Mouse (Mus musculus) spleen, adult 2 months (tissue): ENCODE results near the gene Crls1. TPM values are rescaled to one million over a fixed set of nuclear protein-coding genes. Genes with fewer than 3 reads are reported as not detected.

Experiments used
- DNase-seq, 2 experiments: peaks; one replicate each; pipeline versions ENCODE4 v3.0.0 to v3.0.0-alpha.2; 2012 to 2021; ENCODE audit warnings: low spot score in 2 of 2, low read depth in 1 of 2
- H3K27ac ChIP-seq: fragments of 200-500 bp; 2 replicates; pipeline ENCODE4 v1.5.1; 2012; ENCODE audit warnings: low read length, inconsistent platforms; ENCODE audit not compliant: insufficient read depth
- H3K27me3 ChIP-seq: fragments of 200-500 bp; 2 replicates; pipeline ENCODE4 v1.6.1; 2012; ENCODE audit warnings: mild to moderate bottlenecking, moderate library complexity, low read length, inconsistent platforms; ENCODE audit not compliant: control insufficient read depth, insufficient read depth
- H3K36me3 ChIP-seq: fragments of 200-500 bp; 2 replicates; pipeline ENCODE4 v1.6.1; 2012; ENCODE audit warnings: mild to moderate bottlenecking, low read length, inconsistent platforms; ENCODE audit not compliant: control insufficient read depth, insufficient read depth
- H3K4me1 ChIP-seq: fragments of 200-500 bp; 2 replicates; pipeline ENCODE4 v1.6.1; 2011; ENCODE audit warnings: inconsistent platforms; ENCODE audit not compliant: control insufficient read depth, insufficient read depth, insufficient read length
- H3K4me3 ChIP-seq: fragments of 200-500 bp; 2 replicates; pipeline ENCODE4 v1.5.1; 2011; ENCODE audit warnings: mild to moderate bottlenecking, inconsistent platforms; ENCODE audit not compliant: insufficient read depth, insufficient read length; ENCODE audit errors: extremely low read depth
- CTCF ChIP-seq: fragments of 200-500 bp; IDR thresholded peaks from 2 replicates; pipeline ENCODE4 v1.5.1; 2011; ENCODE audit warnings: mild to moderate bottlenecking, inconsistent platforms; ENCODE audit not compliant: insufficient read depth, insufficient read length, insufficient replicate concordance; ENCODE audit errors: extremely low read depth
- POLR2A ChIP-seq: fragments of 200-500 bp; IDR thresholded peaks from 2 replicates; pipeline ENCODE4 v1.6.1; 2011; ENCODE audit warnings: low read depth, low read length, inconsistent platforms
- WGBS: fragments of 180-500 bp; shearing (Covaris S2); methylation state at CpG from one replicate; pipeline ENCODE4 v1.1.7; 2018; 5-methylcytosine and 5-hydroxymethylcytosine counted together
- polyA plus RNA-seq: library from polyadenylated mRNA; depleted of rRNA; stranded (reverse); fragments of >200 nt; gene quantifications from 2 replicates; pipeline ENCODE4 v1.2.3, GENCODE M21; 2012

Gene Crls1
- polyA plus RNA-seq, 1 experiment = 10.3 TPM

DNA sequence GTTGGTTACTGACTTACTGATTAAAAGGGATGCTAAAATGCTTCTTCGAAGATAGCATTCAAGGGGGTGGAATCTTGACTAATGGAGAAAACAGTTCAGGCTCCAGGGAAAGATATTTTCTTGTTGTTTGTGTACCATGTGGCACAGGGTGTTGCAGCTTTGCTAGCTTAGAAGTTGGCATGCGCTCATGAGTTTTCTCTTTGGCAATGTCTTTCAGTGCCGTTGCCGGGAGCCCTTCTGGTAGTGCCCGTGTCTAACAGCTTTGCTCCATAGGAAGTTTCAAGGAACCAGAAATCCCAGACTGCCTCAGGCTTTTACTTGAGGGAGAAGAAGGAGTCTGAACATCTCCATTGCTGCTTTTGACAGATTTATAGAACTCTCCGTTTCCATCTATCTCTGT lies 2.7 kb downstream of the Crls1 start:
- DNase-seq = no peak
- H3K4me1 ChIP-seq = peaks cover 5% of the 10 kb centered on the region; the same call in 1 of the 2 replicates
- H3K36me3 ChIP-seq = 0 out of 2 replicates have a peak, but pooled peaks cover 1% of the 10 kb centered on the region
- no peaks in the 10 kb centered on the region for H3K27me3 ChIP-seq
- H3K4me3 ChIP-seq = no peak overlapping the region
- no peak overlapping the region for H3K27ac ChIP-seq
- WGBS = 94% methylated on average over 6 of the region's 6 CpGs
- TF ChIP-seq CTCF (no peak), POLR2A (no peak)

DNA sequence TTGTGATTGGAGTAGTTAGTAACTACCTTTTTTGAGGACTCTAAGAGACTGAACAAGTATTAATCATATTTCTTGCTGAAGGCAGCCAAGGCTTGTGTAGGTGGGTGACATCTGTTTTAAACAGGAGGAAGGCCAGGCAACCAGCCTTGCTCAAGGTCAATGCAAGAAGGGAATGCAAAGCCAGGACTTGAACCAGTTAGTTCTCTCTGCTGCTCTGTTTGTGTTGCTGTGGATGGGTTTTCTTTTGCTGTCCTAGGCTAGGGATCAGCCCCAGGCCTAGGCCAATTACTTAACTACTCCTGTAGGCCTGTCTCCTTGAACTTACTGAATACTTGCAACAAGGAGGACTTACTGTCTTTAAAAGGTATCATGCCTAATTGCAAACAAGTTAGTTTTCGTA lies 6.6 kb downstream of the Crls1 start:
- H3K4me1 ChIP-seq = no peaks in the 10 kb centered on the region
- H3K4me3 ChIP-seq = no peak overlapping the region
- no peaks in the 10 kb centered on the region for H3K27me3 ChIP-seq
- DNase-seq = no peak
- TF ChIP-seq CTCF (no peak), POLR2A (no peak)
- 0 out of 2 replicates have a peak, but pooled peaks cover 1% of the 10 kb centered on the region for H3K36me3 ChIP-seq
- WGBS = 95% methylated on average over 1 of the region's 1 CpGs
- H3K27ac ChIP-seq = no peak overlapping the region

DNA sequence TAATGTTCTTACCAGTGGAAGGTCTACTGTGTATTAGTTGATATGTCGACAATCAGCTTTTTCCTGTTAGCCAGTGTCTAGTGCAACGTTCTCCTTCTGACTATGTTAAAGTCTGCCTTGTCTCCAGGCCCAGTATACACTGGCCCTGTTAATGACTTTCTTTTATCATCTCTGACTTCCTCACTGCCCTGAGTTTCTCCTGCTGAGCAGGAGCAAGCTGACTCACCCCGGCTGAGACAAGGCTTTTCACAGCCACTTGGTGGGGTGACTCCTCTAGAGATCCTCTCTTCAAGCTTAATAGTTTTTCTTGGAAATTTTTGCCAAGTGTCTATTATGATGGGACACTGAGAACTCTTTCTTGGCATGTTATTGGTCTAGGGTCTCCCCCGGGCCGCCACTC lies 9.9 kb downstream of the Crls1 start:
- H3K36me3 ChIP-seq = 0 out of 2 replicates have a peak, but pooled peaks cover 2% of the 10 kb centered on the region
- H3K27ac ChIP-seq = no peak overlapping the region
- no peaks in the 10 kb centered on the region for H3K27me3 ChIP-seq
- 87% methylated on average over 5 of the region's 5 CpGs for WGBS
- DNase-seq = no peak
- no peaks in the 10 kb centered on the region for H3K4me1 ChIP-seq
- no peak for TF ChIP-seq CTCF
- no peak for TF ChIP-seq POLR2A
- H3K4me3 ChIP-seq = no peak overlapping the region

DNA sequence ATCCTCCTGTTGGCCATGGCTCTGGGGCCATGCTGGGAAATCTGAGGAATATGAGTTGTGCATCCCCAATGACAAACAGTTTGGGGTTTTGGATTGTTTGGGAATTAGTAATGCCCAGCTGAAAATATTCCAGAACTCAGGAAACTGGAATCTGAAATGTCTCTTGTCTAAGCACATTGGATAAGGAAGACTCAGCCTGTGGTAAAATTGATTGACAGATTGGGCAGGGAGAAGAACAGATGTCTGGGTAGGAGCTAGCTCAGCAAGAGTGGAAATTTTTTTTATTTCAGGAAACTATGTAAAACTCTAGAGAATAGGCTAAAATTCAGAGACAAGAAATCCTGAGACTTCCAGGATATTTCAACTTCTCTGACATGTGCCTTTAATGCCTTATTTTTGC lies 14.0 kb downstream of the Crls1 start:
- TF ChIP-seq POLR2A (no peak), CTCF (no peak)
- DNase-seq = no peak
- no peaks in the 10 kb centered on the region for H3K4me1 ChIP-seq

DNA sequence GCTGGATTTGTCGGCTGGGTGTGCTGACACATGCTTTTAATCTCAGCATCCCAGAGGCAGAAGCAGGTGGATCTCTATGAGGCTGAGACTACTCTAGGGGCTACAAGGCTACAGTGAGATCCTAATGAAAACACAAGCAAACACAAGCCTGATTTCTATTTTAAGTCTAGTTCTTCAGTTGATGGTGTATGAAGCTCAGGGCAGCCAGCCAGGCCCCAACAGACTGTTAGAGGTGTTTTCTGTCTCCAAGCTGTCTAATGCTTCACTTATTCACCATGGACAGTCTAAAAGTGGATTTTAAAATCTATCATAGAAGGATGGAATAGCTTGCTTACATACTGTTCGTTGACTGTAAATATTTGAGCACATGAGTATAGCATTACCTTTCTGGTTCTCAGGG lies 15.0 kb downstream of the Crls1 start:
- 90% methylated on average over 2 of the region's 2 CpGs for WGBS
- TF ChIP-seq POLR2A = no peak
- TF ChIP-seq CTCF = no peak
- no peaks in the 10 kb centered on the region for H3K27me3 ChIP-seq
- no peak overlapping the region for H3K27ac ChIP-seq
- no peak overlapping the region for H3K4me3 ChIP-seq
- H3K36me3 ChIP-seq = peaks cover 12% of the 10 kb centered on the region
- no peak for DNase-seq
- H3K4me1 ChIP-seq = no peaks in the 10 kb centered on the region

More for the DNA sequence above, 14.0 kb downstream of the Crls1 start:
- Histone ChIP-seq H3K27me3 (no peaks in the 10 kb centered on the region), H3K36me3 (peaks cover 10% of the 10 kb centered on the region), H3K27ac (no peak overlapping the region), H3K4me3 (no peak overlapping the region)

DNA sequence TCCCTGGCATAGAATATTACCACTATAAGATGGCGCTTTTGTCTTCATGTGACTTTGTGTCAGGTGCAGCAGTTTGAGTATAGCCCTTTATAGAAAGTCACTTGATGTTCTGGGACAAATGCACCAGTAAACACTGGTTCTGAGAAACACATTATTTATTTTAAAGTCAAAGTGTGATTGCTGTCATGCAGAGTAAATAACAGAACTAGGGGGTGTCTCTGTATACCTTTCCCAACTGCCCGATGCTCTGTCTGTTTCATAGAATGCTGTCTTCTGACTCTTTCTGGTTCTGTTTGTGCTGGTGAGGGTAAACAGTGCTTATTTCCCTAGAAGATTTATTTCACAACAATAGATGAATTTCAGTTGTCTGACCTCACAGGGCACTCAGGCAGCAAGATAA lies 16.9 kb downstream of the Crls1 start:
- no peaks in the 10 kb centered on the region for H3K4me1 ChIP-seq
- no peaks in the 10 kb centered on the region for H3K27me3 ChIP-seq
- H3K27ac ChIP-seq = no peak overlapping the region
- TF ChIP-seq CTCF = no peak
- no peak for TF ChIP-seq POLR2A
- H3K4me3 ChIP-seq = no peak overlapping the region
- H3K36me3 ChIP-seq = peaks cover 15% of the 10 kb centered on the region
- WGBS = 97% methylated on average over 2 of the region's 2 CpGs
- DNase-seq = no peak

DNA sequence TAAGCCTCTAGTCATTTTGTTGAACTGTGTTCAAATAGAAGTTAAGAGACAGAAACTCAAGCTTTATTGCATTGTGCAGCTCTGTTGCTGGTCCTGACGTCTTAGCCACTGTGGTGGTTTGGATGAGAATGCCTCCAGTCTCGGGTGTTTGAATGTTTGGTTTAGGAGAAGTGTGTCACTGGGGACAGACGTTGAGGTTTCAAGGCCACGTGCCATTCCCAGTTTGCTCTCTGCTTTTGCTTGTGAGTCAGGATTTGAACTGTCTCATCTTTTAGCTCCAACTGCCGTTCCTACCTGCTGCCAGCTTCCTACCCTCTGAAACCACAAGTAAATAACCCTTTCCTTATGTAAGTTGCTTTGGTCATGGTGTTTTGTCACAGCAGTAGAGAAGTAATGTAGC lies 21.1 kb downstream of the Crls1 start:
- no peak for TF ChIP-seq CTCF
- no peak for TF ChIP-seq POLR2A
- H3K27me3 ChIP-seq = no peaks in the 10 kb centered on the region
- H3K36me3 ChIP-seq = peaks cover 12% of the 10 kb centered on the region
- 60% methylated on average over 5 of the region's 5 CpGs for WGBS
- H3K4me3 ChIP-seq = no peak overlapping the region
- DNase-seq = no peak
- no peaks in the 10 kb centered on the region for H3K4me1 ChIP-seq
- H3K27ac ChIP-seq = no peak overlapping the region
